Mouse (Mus musculus) midbrain, embryonic 11.5 days (tissue): ENCODE data around the gene Clrn3. TPM values are rescaled to one million over a fixed set of nuclear protein-coding genes. Genes with fewer than 3 reads are reported as not detected.

Experiments
- ATAC-seq: fragments of 200-750 bp; cut with Nextera tagmentation; 2 replicates; pipeline ENCODE4 v1.8.0; 2017; ENCODE audit warnings: moderate TSS enrichment, moderate library complexity; ENCODE audit not compliant: low FRiP score
- DNase-seq: peaks from one replicate; pipeline ENCODE4 v3.0.0; 2015; ENCODE audit warnings: low spot score; ENCODE audit errors: missing footprints
- H3K27ac ChIP-seq: fragments of 300-500 bp; sonication (generic); 2 replicates; pipeline ENCODE4 v1.5.1; 2014; ENCODE audit warnings: low read depth, low read length
- H3K27me3 ChIP-seq: fragments of 300-500 bp; sonication (generic); 2 replicates; pipeline ENCODE4 v1.6.1; 2014; ENCODE audit warnings: mild to moderate bottlenecking, low read length, moderate library complexity, mixed read lengths; ENCODE audit not compliant: control insufficient read depth, insufficient read depth
- H3K36me3 ChIP-seq: fragments of 300-500 bp; sonication (generic); 2 replicates; pipeline ENCODE4 v1.6.1; 2014; ENCODE audit warnings: mild to moderate bottlenecking, low read length, moderate library complexity, mixed read lengths; ENCODE audit not compliant: control insufficient read depth, insufficient read depth
- H3K4me1 ChIP-seq: fragments of 300-500 bp; sonication (generic); 2 replicates; pipeline ENCODE4 v1.6.1; 2014; ENCODE audit warnings: low read length; ENCODE audit not compliant: control insufficient read depth, insufficient read depth
- H3K4me2 ChIP-seq: fragments of 300-500 bp; sonication (generic); 2 replicates; pipeline ENCODE4 v1.6.1; 2014; ENCODE audit warnings: mild to moderate bottlenecking, moderate library complexity
- H3K4me3 ChIP-seq: fragments of 300-500 bp; sonication (generic); 2 replicates; pipeline ENCODE4 v1.5.1; 2014; ENCODE audit warnings: low read depth, low read length
- H3K9ac ChIP-seq: fragments of 300-500 bp; sonication (generic); 2 replicates; pipeline ENCODE4 v1.6.1; 2014; ENCODE audit warnings: low read length
- H3K9me3 ChIP-seq: fragments of 300-500 bp; sonication (generic); 2 replicates; pipeline ENCODE4 v1.6.1; 2016; ENCODE audit warnings: low read length; ENCODE audit not compliant: control insufficient read depth
- WGBS: fragments of 180-500 bp; shearing (Covaris S2); extraction: QIAGEN DNeasy Blood & Tissue Kit; methylation state at CpG from one replicate; pipeline ENCODE4 v1.1.7; 2014; 5-methylcytosine and 5-hydroxymethylcytosine counted together
- polyA plus RNA-seq: library from polyadenylated mRNA; unstranded; fragments of >200 nt; fragmentation: Nextera tagmentation; extraction: Ambion mirVana; gene quantifications from 2 replicates; pipeline ENCODE4 v1.2.1, GENCODE M21; 2014

The Clrn3 gene
- polyA plus RNA-seq, 1 experiment from 2014 or later, result not detected

DNA sequence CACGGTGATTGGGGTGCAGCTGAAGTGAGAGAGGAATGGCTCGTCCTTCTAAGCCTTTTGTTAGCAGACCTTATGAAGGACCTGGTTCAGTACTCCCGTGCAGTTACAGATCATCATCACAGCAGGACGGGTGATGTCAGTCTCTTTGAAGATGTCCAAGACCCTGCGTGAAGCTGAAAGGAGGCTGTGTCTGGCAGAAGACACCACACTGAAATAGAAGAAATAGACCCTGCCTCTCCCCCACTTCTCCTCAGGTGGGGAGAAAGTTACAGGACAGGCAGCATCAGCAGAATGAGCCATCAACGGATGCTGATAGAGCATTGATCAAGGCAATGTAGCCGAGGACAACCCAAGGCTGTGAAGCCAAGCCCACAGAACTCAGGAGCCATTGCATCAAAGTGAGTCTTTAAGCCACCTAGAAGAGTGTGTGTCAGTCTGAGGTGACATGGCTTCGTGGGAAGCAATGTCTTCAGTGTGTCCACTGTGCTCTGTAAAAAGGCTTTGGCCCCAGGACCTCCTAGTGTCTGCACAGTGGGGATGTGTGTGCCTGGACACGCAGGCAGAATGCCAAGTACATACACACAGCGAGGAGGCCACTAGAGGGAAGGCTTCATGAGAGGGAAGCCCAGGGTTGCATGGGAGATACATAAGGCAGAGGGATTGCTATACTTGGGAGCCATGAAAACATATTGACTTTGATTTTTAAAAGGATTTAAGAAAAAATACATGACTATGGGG is 41.6 kb downstream of the Clrn3 start:
- ATAC-seq, result peak; percentile 38; the same call in 1 of the 2 replicates
- Histone ChIP-seq H3K4me3 (no peak overlapping the region), H3K9ac (no peak overlapping the region), H3K9me3 (no peaks in the 10 kb centered on the region), H3K4me2 (no peak overlapping the region), H3K4me1 (peaks cover 15% of the 10 kb centered on the region), H3K36me3 (no peaks in the 10 kb centered on the region), H3K27me3 (peaks cover 20% of the 10 kb centered on the region), H3K27ac (no peak overlapping the region)
- DNase-seq, result peak; percentile 84
- 42% methylated on average over 10 of the region's 10 CpGs for WGBS

DNA sequence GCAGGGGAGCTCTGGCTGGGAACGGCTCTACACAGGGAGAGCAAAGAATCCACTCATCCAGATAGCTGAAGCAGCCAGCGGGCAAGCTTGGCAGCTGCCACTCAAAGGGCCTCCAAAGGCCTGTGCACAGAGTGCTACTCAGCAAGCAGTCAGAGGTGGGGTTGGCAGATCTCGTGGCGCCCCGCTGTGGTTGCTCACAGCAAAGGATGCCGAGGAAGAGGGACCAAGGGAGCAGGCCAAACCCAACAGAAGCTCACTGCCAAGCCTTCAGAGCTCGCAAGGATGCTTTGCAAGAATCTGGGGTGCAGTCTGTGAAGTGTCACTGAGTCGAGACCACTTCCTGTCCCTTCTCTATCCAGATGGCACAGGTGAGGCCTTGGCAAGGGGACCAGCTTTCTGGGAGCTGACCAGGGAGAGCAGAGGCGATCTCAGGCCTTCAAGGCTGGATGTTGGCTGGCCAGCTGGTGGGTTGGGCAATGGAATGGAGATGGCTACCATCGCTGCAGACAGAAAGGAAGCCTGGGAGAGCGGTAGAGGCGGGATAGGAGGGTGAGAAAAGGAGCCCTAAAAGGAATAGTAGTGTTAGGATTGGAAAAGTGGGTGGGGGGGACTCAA is 42.6 kb downstream of the Clrn3 start:
- DNase-seq (peak; percentile 91), ATAC-seq (peak; percentile 75)
- H3K9ac ChIP-seq, result no peak overlapping the region
- 13% methylated on average over 12 of the region's 12 CpGs for WGBS
- H3K27ac ChIP-seq, result no peak overlapping the region
- peaks cover 15% of the 10 kb centered on the region for H3K4me1 ChIP-seq
- H3K9me3 ChIP-seq, result no peaks in the 10 kb centered on the region
- H3K4me2 ChIP-seq, result no peak overlapping the region
- H3K36me3 ChIP-seq, result no peaks in the 10 kb centered on the region
- H3K4me3 ChIP-seq, result no peak overlapping the region
- H3K27me3 ChIP-seq, result peaks cover 20% of the 10 kb centered on the region

DNA sequence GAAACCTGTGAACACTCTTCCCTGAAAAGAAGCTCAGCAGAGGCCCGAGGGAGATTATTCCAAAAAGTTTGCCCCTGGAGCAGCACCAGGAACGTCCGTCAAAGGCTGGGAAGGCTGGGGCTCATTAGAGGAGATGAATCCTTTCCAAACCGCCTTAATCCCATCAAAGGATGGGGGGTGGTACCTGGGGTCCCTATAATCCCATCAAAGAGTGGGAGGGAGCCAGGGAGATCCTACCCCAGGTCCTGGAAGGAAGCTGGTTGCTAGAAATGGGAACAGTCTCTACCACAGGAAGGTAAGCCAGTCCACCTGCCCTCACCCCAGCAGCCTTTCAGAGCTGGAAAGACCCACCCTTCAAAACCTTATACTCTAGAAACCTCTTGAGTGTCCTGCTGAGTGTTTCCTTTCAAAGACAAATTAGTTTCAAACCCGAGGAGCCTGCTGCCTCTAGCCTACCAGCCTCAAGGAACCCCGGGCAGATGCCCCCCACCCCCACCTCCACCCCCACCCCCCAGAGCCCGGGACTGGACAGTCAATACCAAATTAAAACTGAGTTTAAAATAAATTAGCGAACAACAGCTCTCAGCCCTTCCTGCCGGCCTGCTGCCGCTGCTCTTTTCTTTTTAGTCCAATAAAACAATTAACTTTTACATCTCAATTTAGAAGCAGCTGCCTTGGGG is 43.2 kb downstream of the Clrn3 start:
- H3K36me3 ChIP-seq, result no peaks in the 10 kb centered on the region
- no peak overlapping the region for H3K27ac ChIP-seq
- H3K27me3 ChIP-seq, result peaks cover 20% of the 10 kb centered on the region
- no peaks in the 10 kb centered on the region for H3K9me3 ChIP-seq
- H3K9ac ChIP-seq, result no peak overlapping the region
- DNase-seq (peak; percentile 84), ATAC-seq (peak; percentile 41)
- H3K4me2 ChIP-seq, result no peak overlapping the region
- WGBS, result under 1% methylated on average over 10 of the region's 10 CpGs
- peaks cover 15% of the 10 kb centered on the region for H3K4me1 ChIP-seq
- H3K4me3 ChIP-seq, result no peak overlapping the region

DNA sequence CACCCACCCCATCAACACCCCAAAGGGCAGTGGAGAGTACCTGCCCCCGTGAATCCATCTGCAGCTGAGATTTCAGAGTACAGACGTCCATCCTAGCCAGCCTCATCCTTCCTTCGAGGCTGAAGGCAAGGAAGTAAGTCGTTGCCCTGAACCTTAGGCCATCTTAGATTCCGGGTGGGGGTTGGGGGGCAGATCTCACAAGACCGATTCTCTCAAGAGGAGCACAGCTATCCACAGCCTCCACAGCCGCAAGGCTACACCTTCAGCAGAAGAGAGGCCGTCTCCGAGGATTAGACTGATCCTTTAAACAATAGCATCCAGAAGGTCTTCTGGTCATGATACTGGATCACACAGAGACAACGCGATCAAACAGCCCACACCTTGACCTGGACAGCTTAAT is 44.1 kb downstream of the Clrn3 start:
- Histone ChIP-seq H3K4me1 (peaks cover 15% of the 10 kb centered on the region), H3K36me3 (no peaks in the 10 kb centered on the region), H3K9me3 (no peaks in the 10 kb centered on the region), H3K27me3 (peaks cover 20% of the 10 kb centered on the region), H3K4me3 (no peak overlapping the region), H3K4me2 (no peak overlapping the region), H3K9ac (no peak overlapping the region), H3K27ac (no peak overlapping the region)
- DNase-seq (peak; percentile 77), ATAC-seq (no peak)
- WGBS, result 15% methylated on average over 11 of the region's 11 CpGs

DNA sequence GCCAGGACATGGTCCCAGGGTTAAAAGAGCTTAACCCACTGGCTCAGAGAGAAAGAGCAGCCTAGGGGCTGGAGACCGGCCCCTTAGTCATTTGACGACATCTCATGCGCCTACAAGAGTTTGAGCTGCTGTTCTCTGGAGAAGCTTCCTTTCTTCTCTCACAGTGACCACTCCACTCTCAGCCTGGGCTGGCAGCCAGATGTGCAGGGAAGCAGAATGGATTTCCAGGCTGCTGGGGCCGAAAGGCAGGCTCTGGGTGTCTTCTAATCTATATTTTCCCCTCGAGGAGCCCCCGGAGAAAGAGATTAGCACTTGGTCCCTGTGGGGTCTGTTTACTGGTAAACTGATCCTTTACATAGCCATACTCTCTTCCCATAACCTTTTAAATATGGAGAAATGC is 44.7 kb downstream of the Clrn3 start:
- H3K4me3 ChIP-seq, result no peak overlapping the region
- H3K9me3 ChIP-seq, result no peaks in the 10 kb centered on the region
- H3K4me2 ChIP-seq, result no peak overlapping the region
- whole genome bisulfite sequencing, result 38% methylated on average over 6 of the region's 6 CpGs
- H3K27ac ChIP-seq, result no peak overlapping the region
- peak; percentile 70 for DNase-seq
- no peak overlapping the region for H3K9ac ChIP-seq
- H3K36me3 ChIP-seq, result no peaks in the 10 kb centered on the region
- no peak for ATAC-seq
- peaks cover 20% of the 10 kb centered on the region for H3K27me3 ChIP-seq
- peaks cover 16% of the 10 kb centered on the region for H3K4me1 ChIP-seq

DNA sequence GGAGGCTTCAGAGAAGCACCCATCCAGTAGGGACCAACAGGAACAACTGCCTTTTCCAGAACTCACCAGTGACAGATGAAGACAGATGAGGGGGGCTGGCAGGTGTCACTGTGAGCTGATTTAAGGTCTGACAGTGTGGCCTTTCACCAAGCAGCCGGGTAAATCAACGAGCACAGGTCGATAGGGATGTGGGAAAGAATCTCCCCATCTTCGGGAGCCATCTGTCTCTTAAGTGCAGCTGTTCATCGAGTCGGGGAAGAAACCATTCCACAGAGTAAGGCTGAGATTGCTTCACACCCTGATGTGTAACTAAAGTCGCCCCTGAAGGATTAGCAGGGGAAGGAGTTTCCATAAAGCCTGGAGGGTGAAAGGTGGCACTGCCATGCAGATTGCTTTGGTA is 47.3 kb downstream of the Clrn3 start:
- ATAC-seq (no peak), DNase-seq (peak; percentile 72)
- Histone ChIP-seq H3K4me3 (no peak overlapping the region), H3K9me3 (no peaks in the 10 kb centered on the region), H3K9ac (no peak overlapping the region), H3K27ac (no peak overlapping the region), H3K36me3 (no peaks in the 10 kb centered on the region), H3K4me2 (no peak overlapping the region), H3K27me3 (peaks cover 20% of the 10 kb centered on the region; the same call in 1 of the 2 replicates), H3K4me1 (peaks cover 16% of the 10 kb centered on the region)
- WGBS, result 79% methylated on average over 7 of the region's 7 CpGs

DNA sequence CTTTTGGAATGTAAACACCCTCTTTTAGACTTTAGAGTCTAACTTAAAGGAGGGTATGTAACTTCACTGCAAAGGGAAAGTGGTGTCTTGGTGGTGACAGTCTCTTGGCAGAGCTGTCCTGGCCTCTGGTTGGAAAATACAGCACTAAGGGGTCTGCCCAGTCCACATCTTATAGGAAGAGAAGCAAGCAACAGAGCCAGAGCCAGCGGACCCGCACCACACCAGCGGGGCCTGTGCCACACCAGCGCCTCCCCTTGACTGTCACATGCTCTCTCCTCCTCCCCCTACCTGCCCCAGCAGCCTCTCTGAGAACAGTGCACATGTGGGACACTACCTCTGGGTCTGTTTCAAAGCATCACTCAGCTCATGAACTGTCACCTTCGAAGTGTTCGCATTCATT is 48.5 kb downstream of the Clrn3 start:
- Histone ChIP-seq H3K4me1 (peaks cover 5% of the 10 kb centered on the region), H3K36me3 (no peaks in the 10 kb centered on the region), H3K27ac (no peak overlapping the region), H3K4me2 (no peak overlapping the region), H3K9me3 (no peaks in the 10 kb centered on the region), H3K9ac (no peak overlapping the region), H3K4me3 (no peak overlapping the region), H3K27me3 (peaks cover 19% of the 10 kb centered on the region; the same call in 1 of the 2 replicates)
- ATAC-seq (peak; percentile 42; the same call in 1 of the 2 replicates), DNase-seq (peak; percentile 79)
- 74% methylated on average over 6 of the region's 6 CpGs for WGBS

DNA sequence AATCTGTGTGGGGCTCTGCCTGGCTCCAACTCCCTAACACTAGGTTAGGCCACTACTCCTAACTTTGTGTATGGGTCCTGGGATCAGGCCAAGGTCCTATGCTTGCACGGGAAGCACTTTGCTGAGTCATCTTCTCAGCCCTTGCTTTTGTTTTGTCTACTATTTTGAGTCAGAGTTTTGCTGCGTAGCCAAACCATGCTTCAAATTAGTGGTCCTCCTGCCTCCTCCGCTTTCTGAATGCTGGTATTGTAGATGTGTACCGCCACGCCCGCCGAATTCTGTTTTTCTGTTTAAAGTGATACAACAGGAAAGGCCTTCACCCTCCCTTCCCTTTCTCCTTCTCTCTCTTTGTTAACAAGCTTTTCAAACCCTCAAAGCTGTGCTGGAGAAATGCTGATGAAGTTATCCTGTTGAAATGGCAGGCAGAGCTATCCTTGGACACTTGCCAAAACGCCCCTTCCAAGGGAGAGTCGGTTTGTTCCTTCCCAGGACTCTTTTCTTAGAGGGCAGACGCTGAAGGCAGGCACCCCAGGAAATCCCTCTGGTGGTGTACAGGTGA is 49.1 kb downstream of the Clrn3 start:
- H3K27me3 ChIP-seq, result peaks cover 15% of the 10 kb centered on the region; the same call in 1 of the 2 replicates
- H3K9ac ChIP-seq, result no peak overlapping the region
- 47% methylated on average over 10 of the region's 10 CpGs for WGBS
- no peak overlapping the region for H3K4me2 ChIP-seq
- DNase-seq (peak; percentile 89), ATAC-seq (peak; percentile 61)
- H3K27ac ChIP-seq, result no peak overlapping the region
- H3K4me1 ChIP-seq, result 0 out of 2 replicates have a peak, but pooled peaks cover 2% of the 10 kb centered on the region
- H3K9me3 ChIP-seq, result no peaks in the 10 kb centered on the region
- H3K4me3 ChIP-seq, result no peak overlapping the region
- no peaks in the 10 kb centered on the region for H3K36me3 ChIP-seq
